Comparison of ENCODE assay signal across 21 mouse cellular contexts in genomic region chrX:36917749-36918148, GRCm38 (mm10).
"Had no signal": no experiment of that assay in that cellular context is flagged by ENCODE, and none has a peak within 500 bp of the region (broad histone marks: within the 10 kb centered on the region; RNA-seq: fewer than 3 reads in every experiment).

No protein-coding gene starts in this region.

- H3K27me3 ChIP-seq: kidney, embryonic 15.5 days; limb, embryonic 13.5 days; lung, embryonic 15.5 days; midbrain, embryonic 13.5 days; neural tube, embryonic 13.5 days; stomach, embryonic 15.5 days had no signal

- H3K9ac ChIP-seq: kidney, embryonic 15.5 days; limb, embryonic 13.5 days; liver, embryonic 14.5 days; liver, postnatal 0 days; lung, embryonic 15.5 days; midbrain, embryonic 13.5 days; neural tube, embryonic 13.5 days; stomach, embryonic 15.5 days had no signal

- DNase-seq: kidney, adult 18-20 months; layer of hippocampus, adult 9-11 months; liver, postnatal 0 days; lung, postnatal 4 days; retina, postnatal 1 day; right cerebral cortex, postnatal 25 days; spleen, adult 18-20 months; thymus, postnatal 25 days had no signal

- H3K27ac ChIP-seq: kidney, embryonic 15.5 days; layer of hippocampus, adult 2 months; limb, embryonic 10.5 days; limb, embryonic 13.5 days; liver, embryonic 14.5 days; lung, embryonic 15.5 days; midbrain, embryonic 10.5 days; midbrain, embryonic 13.5 days; neural tube, embryonic 13.5 days; stomach, embryonic 15.5 days had no signal

- ATAC-seq: intestine, embryonic 16.5 days; liver, postnatal 0 days; midbrain, embryonic 13.5 days; midbrain, embryonic 16.5 days had no signal

- H3K4me1 ChIP-seq: kidney, embryonic 15.5 days; limb, embryonic 10.5 days; limb, embryonic 13.5 days; lung, embryonic 15.5 days; midbrain, embryonic 10.5 days; midbrain, embryonic 13.5 days; neural tube, embryonic 13.5 days; stomach, embryonic 15.5 days had no signal

- H3K36me3 ChIP-seq: kidney, embryonic 15.5 days; lung, embryonic 15.5 days; midbrain, embryonic 10.5 days; stomach, embryonic 15.5 days had no signal

- H3K4me3 ChIP-seq: kidney, embryonic 15.5 days; layer of hippocampus, adult 2 months; limb, embryonic 10.5 days; limb, embryonic 13.5 days; lung, embryonic 15.5 days; midbrain, embryonic 10.5 days; midbrain, embryonic 13.5 days; myocyte; neural tube, embryonic 13.5 days; stomach, embryonic 15.5 days had no signal
